Mouse (Mus musculus): ENCODE data around the gene Mob3b.
A peak's percentile ranks its signal among the peaks of the same experiment; 100 is the strongest.

Mob3b gene

DNA sequence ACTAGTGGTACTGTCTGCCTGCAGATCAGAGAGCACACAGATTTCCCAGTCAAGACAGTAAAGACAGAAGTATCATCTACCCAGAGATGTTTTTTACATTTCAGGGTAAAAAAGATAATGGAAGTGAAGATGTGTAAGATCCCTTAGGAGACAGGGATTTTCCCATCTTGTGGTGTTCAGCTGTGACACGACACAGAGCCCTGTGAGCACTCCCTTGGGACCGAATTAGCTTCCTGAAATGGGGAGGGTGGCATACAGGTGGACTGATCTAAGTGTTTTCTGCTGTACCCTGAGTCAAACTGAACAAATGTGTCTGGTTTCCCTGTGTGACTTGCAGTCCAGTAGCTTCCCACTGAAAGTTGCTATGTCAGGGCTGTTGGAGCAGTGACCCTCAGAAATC is 42.3 kb downstream of the Mob3b start:
- no peak for DNase-seq (ENCODE audit: low read depth, low spot score)

DNA sequence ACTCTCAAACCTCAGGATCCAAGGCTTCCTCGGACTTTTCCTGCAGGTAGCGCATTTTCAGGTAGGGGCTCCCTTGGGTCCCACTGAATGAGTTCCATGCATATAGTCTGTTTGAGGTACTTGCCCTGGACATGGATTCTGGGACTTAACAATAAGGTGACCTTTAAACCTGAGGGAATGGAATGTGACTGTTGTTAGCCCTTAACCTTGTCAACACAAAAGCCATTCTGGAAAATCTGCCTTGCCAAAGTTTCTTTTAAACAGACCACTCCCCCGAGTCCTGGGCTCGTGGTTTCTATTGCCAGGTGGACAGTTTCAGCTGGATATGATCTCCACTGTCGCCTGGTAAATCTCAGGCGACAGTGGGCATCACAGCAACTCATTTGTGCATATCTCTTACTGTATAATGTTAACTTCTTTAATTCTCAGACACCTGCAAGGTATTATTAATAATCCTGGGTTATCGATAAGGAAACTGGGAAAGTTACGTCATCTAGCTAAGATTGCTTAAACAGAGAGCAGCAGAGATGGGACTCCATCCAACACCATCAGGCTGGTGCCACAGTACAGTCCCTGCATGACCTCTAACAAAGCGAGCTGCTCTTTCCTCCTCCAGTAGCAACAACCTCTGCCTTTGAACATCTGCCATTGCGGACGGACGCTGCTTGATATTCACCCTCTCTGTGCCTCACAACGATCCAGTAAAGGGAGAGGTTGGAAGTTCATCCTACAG is 43.6 kb downstream of the Mob3b start:
- peak; percentile 69 for DNase-seq (ENCODE audit: low read depth, low spot score)

DNA sequence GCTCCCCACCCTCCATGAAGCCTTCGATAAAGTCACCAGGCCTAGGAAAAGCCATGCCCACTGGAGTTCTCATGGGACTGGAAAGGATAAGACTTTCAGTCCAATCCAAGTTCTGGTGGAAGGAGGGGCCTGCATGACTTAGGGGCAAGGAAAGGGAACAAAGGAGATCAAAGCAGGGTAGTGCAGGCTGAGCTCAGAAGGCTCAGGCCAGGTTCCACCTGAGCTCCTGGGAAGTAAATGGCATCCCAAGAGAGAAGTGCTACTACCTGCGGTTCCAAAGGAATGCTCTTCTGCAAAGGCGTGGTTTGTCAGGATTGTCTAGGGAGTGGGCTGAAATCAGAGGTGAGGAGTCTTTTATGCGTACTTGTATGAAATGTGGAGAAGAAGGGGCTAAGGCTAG is 44.8 kb downstream of the Mob3b start:
- peak; percentile 54 for DNase-seq (ENCODE audit: low read depth, low spot score)

DNA sequence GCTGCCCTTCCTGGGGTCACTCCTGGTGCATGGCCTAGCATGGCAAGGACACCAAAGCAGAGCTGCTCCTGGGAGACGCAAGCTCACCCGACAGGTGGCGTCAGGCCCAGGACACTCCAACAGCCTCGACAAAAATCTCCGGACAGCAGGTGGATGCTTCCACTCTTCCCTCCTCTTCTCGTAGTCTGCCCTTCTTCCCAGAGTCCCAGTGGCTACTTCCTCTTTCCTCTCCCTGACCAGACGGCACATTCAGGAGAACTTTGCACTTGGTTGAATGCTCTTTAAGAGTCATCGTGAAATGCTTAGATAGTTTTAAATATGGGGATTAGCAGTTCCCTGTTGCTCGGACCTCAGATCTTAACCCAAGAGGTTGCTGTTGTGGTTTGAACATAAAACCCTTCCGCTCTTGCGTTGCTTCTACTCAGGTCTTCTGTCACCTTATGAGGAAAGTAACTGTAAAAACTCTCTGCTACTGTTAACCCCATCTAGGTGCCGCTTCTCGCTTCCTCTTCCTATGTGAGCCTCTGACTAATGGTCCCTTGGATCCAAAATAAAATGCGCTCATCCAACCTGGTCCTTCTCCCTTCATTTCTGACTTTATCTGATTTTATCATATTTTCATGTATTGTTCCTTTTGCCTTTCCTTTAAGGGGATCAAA is 52.0 kb downstream of the Mob3b start:
- no peak for DNase-seq (ENCODE audit: low read depth, low spot score)

DNA sequence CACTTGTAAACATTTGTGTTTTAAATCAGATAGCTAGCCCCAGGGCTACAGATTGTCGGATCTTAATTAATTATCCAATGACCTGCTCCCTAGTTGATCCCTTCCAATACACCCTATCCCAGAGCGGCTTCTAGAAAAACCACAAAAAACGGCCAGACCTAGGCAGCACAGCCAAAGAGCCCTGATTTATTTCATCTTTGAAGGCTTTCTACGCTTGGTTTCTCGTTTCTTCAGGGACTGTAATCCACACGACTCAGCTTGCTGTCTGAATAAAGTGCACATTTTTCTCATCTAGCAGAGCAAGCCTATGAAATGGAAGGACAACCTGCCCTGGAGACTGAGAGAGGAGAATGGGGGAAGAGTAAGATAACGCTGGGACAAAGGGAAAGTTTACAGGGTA is 56.1 kb downstream of the Mob3b start:
- no peak for DNase-seq (ENCODE audit: low read depth, low spot score)

DNA sequence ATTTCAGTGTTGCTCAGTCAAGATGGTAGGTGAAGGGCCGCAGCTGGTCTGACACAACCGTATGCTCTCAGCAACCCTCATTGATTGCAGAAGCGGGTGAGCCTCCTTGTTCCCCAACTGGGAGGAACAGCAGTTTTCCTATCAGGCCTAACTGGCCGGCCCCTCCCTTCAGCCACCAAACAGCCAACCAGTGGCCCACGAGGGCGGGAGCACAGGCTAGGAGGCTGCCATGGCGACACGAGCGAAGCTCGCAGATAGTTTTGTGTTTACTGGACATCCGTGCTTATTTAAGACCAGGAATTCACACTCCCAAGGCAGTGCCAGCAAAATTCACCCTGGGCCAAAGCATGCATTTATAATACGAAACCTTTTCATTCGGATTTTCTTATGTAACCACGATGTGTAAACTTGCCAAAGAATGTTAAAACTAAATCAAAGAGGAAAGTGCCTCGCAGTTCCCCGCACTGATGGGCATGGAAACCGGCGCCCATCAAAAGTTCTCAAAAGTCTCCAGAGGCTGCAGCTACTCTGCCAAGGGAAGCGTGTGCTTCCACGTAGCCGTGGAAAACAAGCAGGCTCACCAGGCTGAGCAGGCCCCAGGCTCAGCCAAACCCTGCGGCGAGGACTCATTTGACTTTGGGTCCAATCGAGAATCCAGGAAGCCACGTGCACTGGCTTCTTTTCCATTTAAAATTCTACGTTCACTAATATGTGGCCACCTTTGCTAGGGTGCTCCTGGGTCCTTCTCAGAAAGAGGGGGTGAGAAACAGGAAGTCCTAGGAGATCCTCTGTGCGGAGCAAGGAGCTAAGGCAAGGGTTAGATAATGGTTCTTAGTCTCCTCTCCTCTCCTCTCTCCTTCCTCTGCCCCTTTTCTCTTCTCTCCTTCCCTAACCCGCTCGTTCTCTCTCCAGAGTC is 57.2 kb downstream of the Mob3b start:
- DNase-seq (ENCODE audit: low read depth, low spot score): peak; percentile 85

DNA sequence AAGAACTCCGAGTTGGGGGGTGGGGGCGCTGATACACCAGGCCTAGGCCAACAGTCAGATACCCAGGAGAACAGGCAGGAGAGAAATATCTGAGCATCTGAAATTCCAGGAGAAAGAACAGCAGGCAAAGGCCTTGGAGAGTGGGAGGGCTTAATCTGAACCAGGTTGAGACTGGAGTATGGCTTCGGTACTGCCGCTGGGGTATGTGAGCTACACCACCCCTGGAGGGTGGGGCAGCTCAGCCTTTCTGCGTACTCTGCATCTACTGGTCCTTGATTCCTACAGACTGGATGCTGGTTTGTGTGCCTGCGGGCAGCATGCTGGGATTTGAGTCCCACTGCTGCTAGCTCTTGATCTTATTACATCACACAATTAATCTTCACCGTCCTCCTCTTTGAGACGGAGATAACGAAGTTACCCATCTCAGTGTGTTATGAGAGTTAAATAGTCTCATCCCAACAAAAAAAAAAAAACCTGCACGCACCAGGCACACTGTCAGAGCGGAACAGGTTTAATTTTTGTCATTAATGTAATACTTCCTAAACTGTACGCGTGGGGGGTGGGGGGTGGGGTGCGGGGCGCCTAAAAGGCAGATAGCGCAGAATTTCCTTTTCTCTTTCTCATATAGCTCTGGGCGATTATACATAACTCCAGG is 57.9 kb downstream of the Mob3b start:
- peak; percentile 67 for DNase-seq (ENCODE audit: low read depth, low spot score)

DNA sequence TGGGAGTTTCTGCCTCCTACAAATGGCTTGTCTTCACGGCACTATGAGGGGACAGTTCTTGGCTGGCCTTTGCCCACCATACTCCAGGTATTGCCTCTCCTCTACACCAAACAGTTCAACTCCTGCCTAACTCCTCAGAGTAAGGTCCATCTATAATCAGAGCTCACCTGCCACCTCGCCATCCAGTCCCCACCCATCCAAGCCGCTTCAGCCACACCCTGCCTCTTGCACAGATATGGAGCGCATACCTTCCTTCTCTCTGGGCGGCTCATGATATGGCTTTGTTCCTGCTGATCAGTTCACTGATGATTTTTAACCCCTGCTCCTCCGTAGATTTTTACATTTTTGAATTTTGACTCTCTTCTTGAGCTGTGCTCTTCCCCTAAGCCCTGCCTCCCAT is 58.7 kb downstream of the Mob3b start:
- no peak for DNase-seq (ENCODE audit: low read depth, low spot score)

DNA sequence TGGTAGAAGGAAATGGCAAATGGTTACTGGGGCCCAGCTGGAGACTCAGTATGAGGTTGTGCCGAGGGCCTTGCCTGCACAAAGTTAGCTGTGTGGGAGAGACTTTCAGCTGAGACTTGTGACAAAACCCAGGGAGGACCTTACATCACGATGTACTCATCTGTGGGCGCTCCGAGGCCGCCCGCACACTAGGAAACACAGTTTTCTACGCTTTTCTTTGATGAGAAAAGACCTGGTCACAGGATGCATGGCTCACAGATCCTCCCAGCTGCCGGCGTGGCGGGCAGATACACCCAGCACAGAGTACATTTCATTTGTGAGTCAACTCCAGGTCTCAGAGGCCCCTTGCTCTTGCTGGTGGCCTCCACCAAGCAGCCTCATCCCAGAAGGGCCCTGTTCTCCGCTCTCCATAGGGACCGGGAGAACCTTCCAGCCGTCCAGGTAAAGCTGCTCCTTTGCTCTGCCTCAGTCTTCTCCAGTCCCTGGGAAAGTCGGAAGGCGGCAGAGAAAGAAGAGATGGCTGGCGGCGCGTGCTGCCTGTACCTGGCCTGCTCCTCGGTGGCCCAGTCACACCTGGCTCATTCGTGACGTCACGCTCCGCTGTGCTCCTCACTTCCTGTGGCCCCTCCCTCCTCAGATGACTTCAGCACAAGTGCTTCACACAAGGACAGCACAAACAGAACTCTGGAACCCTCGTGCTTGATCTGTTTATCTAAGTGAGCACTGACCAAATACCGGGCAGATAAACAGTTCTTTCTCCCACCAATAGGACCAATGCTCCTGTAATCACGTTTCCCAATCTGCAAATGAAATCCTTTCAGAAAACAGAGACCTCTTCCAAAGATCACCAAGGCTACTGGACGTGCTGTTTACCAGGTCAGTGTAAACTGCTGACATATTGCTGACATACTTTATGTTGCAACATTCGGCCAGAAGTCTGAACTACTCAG is 60.8 kb downstream of the Mob3b start:
- DNase-seq (ENCODE audit: low read depth, low spot score): peak; percentile 69

DNA sequence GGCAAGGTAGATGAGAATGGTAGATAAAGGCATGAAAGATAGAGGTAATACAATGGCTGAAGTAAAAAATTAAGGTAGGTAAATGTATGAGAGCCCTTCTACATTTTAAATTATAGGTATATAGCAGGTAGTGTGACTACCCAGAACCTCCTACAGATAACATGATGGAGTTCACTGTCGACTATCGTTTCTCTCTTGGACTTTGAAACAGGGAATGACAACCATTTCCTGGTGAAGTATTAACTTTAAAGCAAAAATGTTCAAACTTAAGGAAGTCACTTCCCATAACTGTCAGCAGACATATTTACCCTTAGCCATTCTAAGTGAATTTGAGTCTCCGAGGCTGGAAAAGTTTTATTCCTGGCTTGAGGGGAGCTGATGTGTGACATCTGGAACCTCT is 64.8 kb downstream of the Mob3b start:
- DNase-seq (ENCODE audit: low read depth, low spot score): no peak

DNA sequence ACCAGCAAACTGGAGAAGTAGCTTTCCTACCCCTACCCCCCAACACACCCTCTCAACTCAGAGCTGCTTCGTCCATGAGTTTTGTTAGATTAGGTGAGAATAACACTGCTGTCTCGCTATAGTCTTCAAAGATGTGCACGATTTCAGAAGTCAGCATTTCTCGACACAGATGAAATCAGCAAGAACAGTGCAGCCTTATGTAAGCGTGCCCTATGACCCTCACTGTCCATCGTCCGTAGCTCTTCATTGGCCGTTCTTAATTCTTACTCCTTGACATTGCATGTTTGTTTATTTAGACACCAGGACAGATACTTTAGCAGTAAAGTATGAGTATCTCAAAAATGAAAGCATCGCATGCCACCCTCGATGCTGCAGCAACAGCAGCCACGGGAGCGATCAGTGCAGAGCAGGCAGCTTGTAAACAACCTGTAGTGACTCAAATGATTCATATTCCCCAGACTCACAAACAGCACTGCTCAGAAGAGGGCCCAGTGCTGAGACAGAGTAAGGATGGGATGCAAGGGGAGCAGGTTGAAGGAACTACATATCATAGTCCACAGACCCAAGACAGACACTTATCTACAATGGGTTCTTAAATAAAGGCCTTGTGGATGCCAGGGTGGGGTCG is 66.0 kb downstream of the Mob3b start:
- no peak for DNase-seq (ENCODE audit: low read depth, low spot score)

DNA sequence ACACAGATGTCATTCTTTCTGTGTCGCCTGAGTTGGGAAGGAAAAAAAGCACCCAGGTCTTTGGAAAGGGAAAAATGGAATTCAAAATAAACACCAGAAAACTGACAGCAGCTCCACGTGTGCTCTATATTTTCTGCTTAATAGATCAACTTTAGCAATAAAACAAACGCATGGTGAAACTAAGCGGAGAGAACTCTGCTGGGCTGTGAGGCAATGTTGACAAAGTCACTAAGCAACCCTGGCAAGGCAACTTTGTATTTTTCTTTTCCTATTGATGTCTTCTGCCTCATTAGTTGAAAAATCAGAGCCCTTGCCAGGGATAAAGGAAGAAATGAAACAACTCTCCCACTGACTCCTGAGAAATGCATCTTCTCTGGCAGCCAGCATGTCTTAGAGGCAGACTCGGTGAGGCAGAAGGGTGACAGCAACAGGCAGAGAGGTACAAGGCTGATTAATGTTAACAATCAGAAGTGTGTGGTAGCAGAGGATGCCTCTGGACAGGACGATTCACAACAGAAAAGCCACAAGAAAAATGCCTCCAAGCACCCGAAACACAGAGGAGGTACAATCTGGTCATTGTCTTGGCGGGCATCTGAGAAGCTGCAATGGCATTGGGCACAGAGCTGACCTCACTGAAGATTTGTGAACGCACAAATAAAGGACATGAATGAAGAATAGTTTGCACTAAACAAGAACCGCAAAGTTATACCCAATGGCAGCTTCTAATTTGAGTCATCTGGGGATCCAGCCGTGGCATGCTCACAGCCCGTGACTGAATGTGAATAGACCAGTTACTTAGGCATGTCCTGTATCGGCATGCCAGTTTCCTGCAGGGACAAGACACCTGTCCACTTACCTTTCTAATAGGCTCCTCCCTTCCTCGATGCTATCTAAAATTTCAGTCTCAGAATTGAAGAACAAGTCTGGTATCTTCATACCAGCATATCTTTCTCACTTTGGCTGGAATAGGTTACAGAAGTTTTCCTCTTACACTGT is 67.7 kb downstream of the Mob3b start:
- no peak for DNase-seq (ENCODE audit: low read depth, low spot score)

DNA sequence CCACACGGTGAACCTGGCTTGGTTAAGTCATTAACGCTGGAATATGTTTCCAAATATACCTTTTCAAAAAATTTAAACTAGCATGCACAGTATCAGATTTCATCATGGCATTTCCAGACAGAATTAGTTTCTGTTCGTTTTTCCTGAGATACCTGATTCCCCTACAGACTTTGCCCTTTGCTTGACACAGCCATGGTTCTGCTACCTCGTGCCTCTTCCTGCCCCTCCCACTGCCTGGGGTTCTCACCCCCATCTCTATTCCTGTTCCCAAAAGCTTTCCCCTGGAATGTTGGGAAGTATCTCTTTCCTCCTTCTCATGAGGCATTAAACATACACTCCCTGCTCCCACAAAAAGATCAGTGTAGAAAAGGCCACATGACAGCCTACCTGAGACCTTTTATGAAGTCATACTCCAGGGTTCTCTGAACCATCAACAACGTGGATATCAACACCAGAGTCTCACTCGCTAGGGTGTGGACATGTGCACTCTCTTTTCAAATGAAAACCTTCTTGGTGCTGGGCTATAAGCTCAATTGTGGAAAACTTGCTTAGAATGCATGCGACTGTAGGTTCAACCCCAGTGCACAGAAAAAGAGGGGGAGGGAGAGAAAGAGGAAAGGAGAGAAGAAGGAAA is 71.1 kb downstream of the Mob3b start:
- no peak for DNase-seq (ENCODE audit: low read depth, low spot score)

DNA sequence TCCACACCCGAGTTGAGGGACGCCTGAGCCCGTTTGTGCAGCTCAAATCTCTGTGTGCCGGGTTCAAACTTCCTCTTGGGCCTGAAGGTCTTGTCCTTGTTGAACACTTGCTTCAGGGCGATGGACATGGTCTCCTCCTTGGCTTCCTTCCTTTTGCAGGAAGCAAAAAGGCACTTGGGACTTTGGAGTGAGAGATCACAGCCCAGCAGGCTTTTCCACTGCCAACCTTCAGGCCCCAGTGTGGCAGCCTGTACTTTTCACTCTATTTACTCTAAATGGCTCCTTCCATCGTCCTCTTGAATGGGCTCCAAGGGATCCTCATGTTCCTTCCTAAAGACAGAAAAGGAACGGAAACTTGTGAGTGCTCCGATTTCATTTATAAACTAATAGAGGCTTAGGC is 73.2 kb downstream of the Mob3b start:
- no peak for DNase-seq (ENCODE audit: low read depth, low spot score)

DNA sequence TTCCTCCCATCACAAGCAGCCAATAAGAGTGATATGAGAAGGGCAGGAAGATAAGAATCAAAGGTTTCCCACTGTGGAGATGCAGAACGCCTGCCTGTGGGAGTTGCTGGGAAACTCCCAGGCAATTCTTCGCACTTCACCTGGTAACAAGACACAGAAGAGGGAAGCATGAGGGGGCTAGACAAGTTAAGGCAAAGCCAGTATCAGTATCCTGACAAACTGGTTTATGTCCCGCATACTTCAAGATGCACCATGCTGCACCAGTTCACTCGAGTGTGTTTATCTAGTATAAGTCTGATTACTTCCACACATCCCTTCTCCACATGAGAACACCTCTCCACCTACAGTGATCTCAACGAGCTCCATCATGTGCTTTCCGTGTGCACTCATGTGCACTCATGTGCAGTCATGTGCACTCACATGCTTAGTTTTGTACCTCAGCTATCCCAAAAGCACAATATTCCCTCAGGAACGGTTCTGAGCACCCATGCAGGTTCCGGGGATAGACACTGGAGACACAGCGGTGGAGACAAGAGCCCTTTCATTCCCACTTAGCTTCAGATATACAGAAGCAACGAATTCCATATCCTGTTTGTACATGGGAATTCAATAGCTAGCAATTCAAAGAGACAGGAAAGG is 74.7 kb downstream of the Mob3b start:
- DNase-seq (ENCODE audit: low read depth, low spot score): no peak

DNA sequence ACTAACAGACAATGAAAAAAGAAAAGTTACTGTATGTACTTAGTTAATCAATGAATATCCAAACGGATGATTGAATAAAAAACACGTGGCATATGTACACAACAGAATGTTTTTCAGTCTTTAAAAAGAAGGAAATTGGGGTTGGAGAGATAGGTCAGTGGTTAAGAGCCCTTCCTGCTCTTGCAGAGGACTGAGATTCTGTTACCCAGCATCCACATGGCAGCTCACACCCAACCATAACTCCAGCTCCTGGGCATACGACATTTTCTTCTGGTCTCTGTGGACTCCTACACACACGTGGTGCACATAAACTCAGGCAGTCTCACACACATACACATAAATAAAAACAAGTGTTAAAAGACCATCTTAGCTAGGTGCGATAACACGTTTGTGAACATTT is 77.0 kb downstream of the Mob3b start:
- DNase-seq (ENCODE audit: low read depth, low spot score): no peak

DNA sequence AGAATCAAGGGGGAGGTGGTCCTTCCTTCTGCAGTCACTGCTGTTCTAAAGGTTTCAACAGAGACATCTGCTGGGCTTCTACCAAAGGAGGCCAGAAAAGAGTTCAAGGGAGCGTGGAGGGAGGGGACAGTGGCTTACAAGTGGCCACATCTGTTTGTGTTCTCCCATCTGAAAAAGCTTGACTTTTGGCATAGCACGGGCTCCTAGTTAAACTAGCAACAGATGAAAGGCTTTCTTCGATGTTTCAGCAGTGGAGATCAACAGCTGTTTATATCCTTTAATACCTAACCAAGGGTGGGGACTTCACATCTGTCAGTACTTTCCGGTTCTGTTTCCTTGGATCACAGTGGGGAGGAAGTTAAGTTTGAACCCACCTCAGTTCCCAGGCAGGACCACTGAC is 88.5 kb downstream of the Mob3b start:
- DNase-seq (ENCODE audit: low read depth, low spot score): no peak

DNA sequence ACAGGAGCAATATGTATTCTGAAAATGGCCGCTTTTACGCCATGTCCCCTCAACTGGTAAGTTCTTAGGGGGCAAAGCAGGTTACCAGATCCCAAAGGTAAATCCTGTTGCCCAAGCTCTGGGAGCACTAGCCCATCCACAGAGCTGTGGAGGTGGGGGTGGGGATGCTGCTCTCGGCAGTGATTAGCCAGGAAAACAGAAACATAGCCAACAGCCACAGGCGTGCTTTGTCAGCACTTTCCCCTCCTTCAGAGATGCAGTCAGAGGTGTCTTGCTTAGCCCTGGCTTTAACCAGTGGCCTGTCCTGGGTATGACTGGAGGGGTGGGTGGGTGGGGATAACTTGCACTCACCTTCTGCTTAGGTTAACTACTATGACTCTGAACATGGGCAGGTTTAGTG is 91.1 kb downstream of the Mob3b start:
- DNase-seq (ENCODE audit: low read depth, low spot score): no peak

All from ZHBTc4 (cell line).